Mouse (Mus musculus) monocyte, adult 2 months (primary cell): ENCODE results near the gene Adgrb2.

Experiments
- DNase-seq, 2 experiments: peaks; one replicate each; pipeline ENCODE4 v3.0.0; 2022; ENCODE audit warnings: low spot score in 2 of 2, low read depth in 1 of 2

Gene Adgrb2

DNA sequence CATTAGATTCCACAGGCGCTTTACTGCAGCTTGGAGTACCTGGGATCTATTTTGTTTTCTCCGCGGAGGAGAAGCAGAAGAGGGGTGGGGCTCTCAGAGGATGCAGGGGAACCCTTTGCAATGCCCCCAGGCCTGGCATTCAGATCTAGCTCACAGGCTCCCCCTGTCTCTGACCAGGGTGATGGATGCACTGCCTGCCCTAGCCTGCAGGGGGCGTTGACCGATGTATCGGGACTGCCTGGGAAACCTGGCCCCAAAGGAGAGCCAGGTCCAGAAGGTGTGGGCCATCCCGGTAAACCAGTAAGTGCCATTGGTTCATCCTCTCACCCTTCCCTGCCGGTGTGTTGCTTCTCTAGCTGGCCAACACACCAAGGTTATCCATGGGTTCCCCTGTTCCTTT is 82.1 kb downstream of the Adgrb2 start:
- no peak for DNase-seq

DNA sequence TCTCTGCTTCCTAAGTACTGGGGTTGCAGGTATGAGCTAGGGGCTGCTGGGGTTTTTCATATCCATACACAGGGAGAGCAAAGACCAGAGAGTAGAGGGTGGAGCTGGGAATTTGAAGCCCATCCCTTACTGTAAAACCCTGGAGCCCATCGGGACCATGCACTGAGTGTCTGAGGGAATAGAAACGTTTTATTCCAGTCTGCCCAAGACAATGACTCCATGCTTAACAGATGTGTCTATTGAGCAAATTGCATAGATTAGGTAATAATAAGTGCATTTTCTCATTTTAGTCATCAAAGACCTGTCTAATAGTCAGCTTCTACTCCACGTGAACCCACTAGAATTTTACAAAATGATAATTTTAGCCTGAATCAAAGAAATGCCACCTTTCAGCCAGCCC is 85.9 kb downstream of the Adgrb2 start:
- no peak for DNase-seq

- no peak for DNase-seq
Observed at GRCm38 (mm10) chr4:130071758-130072157, 87.1 kb downstream of the Adgrb2 start.
